Mouse (Mus musculus) limb, embryonic 14.5 days (tissue): Measurements from ENCODE around the gene Dnajb8. TPM values are rescaled to one million over a fixed set of nuclear protein-coding genes. Genes with fewer than 3 reads are reported as not detected.
A peak's percentile ranks its signal among the peaks of the same experiment; 100 is the strongest.

Source experiments
- ATAC-seq: fragments of 200-750 bp; cut with Nextera tagmentation; 2 replicates; pipeline ENCODE4 v1.8.0; 2017; ENCODE audit warnings: low read depth, moderate number of reproducible peaks, moderate TSS enrichment; ENCODE audit not compliant: low FRiP score
- DNase-seq: peaks from one replicate; pipeline ENCODE4 v3.0.0-alpha.2; 2015; ENCODE audit warnings: low spot score
- H3K27ac ChIP-seq: fragments of 300-500 bp; sonication (generic); replicated peaks from 2 replicates; pipeline ENCODE4 v1.5.1; 2014; ENCODE audit warnings: low read depth, mild to moderate bottlenecking, low read length, moderate library complexity, mixed read lengths
- H3K27me3 ChIP-seq: fragments of 300-500 bp; sonication (generic); 2 replicates; pipeline ENCODE4 v1.6.1; 2014; ENCODE audit warnings: low read length, mixed read lengths; ENCODE audit not compliant: control insufficient read depth, insufficient read depth
- H3K36me3 ChIP-seq: fragments of 300-500 bp; sonication (generic); 2 replicates; pipeline ENCODE4 v1.6.1; 2014; ENCODE audit warnings: mild to moderate bottlenecking, low read length, moderate library complexity, mixed read lengths; ENCODE audit not compliant: control insufficient read depth, insufficient read depth
- H3K4me1 ChIP-seq: fragments of 300-500 bp; sonication (generic); 2 replicates; pipeline ENCODE4 v1.6.1; 2014; ENCODE audit warnings: antibody characterized with exemption, low read length, mixed read lengths; ENCODE audit not compliant: control insufficient read depth, insufficient read depth
- H3K4me2 ChIP-seq: fragments of 300-500 bp; sonication (generic); replicated peaks from 2 replicates; pipeline ENCODE4 v1.6.1; 2014; ENCODE audit warnings: low read depth, mild to moderate bottlenecking, low read length, moderate library complexity; ENCODE audit not compliant: severe bottlenecking
- H3K4me3 ChIP-seq: fragments of 300-500 bp; sonication (generic); replicated peaks from 2 replicates; pipeline ENCODE4 v1.5.1; 2014; ENCODE audit warnings: low read length
- H3K9ac ChIP-seq: fragments of 300-500 bp; sonication (generic); 2 replicates; pipeline ENCODE4 v1.6.1; 2014; ENCODE audit warnings: mild to moderate bottlenecking, low read depth, low read length, moderate library complexity; ENCODE audit not compliant: severe bottlenecking
- H3K9me3 ChIP-seq: fragments of 300-500 bp; sonication (generic); 2 replicates; pipeline ENCODE4 v1.6.1; 2016; ENCODE audit warnings: low read length; ENCODE audit not compliant: control insufficient read depth
- POLR2A ChIP-seq: fragments of 200-500 bp; IDR thresholded peaks from 2 replicates; pipeline ENCODE4 v1.8.0; 2012; ENCODE audit warnings: inconsistent platforms, mild to moderate bottlenecking, moderate library complexity, borderline replicate concordance; ENCODE audit not compliant: insufficient read depth, insufficient read length; ENCODE audit errors: extremely low read depth
- WGBS: fragments of 180-500 bp; shearing (Covaris S2); extraction: QIAGEN DNeasy Blood & Tissue Kit; methylation state at CpG from one replicate; pipeline ENCODE4 v1.1.7; 2014; 5-methylcytosine and 5-hydroxymethylcytosine counted together
- polyA plus RNA-seq, 2 experiments: library from polyadenylated mRNA; depleted of rRNA in 1 of 2; stranded (reverse) in 1 of 2; unstranded in 1 of 2; fragments of >200 nt; fragmentation: Nextera tagmentation in 1 of 2; extraction: Ambion mirVana in 1 of 2; gene quantifications; 2 replicates each; pipeline versions ENCODE4 v1.2.1 to v1.2.3; 2012 to 2014

The Dnajb8 gene
- polyA plus RNA-seq, 2 experiments: not detected

GRCm38 (mm10) chr6:88242604-88243003 lies 20.5 kb downstream of the Dnajb8 start:
- ATAC-seq (peak; percentile 64; the same call in 1 of the 2 replicates), DNase-seq (peak; percentile 38)
- TF ChIP-seq POLR2A: no peak
- Histone ChIP-seq H3K9me3 (no peaks in the 10 kb centered on the region), H3K4me1 (no peaks in the 10 kb centered on the region; the same call in 1 of the 2 replicates), H3K36me3 (no peaks in the 10 kb centered on the region), H3K9ac (no peak overlapping the region), H3K27me3 (no peaks in the 10 kb centered on the region), H3K4me2 (0 out of 2 replicates have a peak overlapping the region, but pooled peaks have one; percentile 11), H3K27ac (no peak overlapping the region), H3K4me3 (no peak overlapping the region)
- WGBS: 3% methylated on average over 15 of the region's 15 CpGs

GRCm38 (mm10) chr6:88249231-88249630 lies 27.2 kb downstream of the Dnajb8 start:
- Histone ChIP-seq H3K27ac (no peak overlapping the region), H3K9me3 (no peaks in the 10 kb centered on the region), H3K4me3 (no peak overlapping the region), H3K36me3 (no peaks in the 10 kb centered on the region), H3K4me2 (no peak overlapping the region), H3K4me1 (no peaks in the 10 kb centered on the region; the same call in 1 of the 2 replicates), H3K27me3 (no peaks in the 10 kb centered on the region), H3K9ac (no peak overlapping the region)
- ATAC-seq (no peak), DNase-seq (no peak)
- 70% methylated on average over 1 of the region's 1 CpGs for WGBS
- TF ChIP-seq POLR2A: no peak

DNA sequence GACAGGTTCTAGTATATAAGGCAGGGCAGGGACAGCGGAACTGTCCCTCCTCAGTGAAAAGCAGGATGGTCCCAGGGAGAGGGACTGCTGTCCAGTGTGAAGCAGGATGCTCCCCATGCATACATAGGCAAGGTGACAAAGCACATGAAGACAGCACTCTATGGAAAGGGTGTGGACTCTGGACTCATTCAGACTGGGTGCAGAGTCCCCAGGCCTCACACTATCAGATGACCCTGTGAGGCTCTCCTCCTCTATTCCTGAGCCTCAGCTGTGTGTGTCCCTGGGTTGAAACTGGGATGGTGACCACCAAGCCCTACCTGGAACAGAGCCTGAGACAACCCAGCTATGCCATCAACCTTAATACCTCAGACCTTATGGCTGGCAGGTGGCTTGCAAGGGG lies 29.3 kb downstream of the Dnajb8 start:
- no peaks in the 10 kb centered on the region for H3K27me3 ChIP-seq
- no peak for ATAC-seq
- DNase-seq: no peak
- no peak overlapping the region for H3K4me3 ChIP-seq
- H3K4me2 ChIP-seq: no peak overlapping the region
- H3K4me1 ChIP-seq: no peaks in the 10 kb centered on the region
- H3K36me3 ChIP-seq: 0 out of 2 replicates have a peak, but pooled peaks cover 6% of the 10 kb centered on the region
- no peak overlapping the region for H3K27ac ChIP-seq
- H3K9ac ChIP-seq: no peak overlapping the region
- H3K9me3 ChIP-seq: no peaks in the 10 kb centered on the region
- no peak for TF ChIP-seq POLR2A
- WGBS: 77% methylated on average over 1 of the region's 1 CpGs

DNA sequence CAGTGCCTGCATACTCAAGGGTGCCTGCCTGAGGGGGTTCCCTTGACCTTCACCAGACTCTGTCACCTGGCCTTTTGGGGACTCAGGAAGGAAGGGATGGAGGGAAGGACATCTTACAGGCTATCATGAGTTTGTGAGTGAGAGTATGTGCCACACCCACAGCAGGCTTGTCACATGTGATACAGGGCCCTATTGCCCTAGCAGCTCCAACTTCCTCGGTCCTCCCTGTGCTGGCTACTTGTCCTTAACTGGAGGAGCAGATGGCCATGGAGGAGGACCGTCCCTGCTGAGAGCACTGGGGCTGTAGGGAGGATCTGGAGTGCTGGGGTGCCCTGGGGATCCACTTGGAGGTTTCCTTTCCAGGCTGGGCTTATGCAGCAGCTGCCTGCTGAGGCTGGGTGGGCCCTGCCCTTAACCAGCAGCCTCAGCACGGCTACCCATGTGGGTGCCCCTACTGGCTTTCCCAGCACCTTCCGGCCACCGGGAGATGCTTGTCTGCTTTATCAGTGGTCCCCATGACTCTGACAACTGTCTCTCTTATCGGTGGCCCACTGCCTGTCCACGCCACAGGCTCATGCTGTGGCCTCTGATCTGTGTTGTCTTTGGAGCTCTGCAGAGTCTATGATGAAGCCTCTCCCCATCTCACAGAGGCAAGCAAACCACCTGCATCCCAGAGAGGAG lies 29.9 kb downstream of the Dnajb8 start:
- H3K27ac ChIP-seq: no peak overlapping the region
- H3K9me3 ChIP-seq: no peaks in the 10 kb centered on the region
- H3K4me1 ChIP-seq: no peaks in the 10 kb centered on the region
- H3K9ac ChIP-seq: no peak overlapping the region
- no peaks in the 10 kb centered on the region for H3K27me3 ChIP-seq
- 72% methylated on average over 7 of the region's 7 CpGs for WGBS
- H3K4me3 ChIP-seq: no peak overlapping the region
- no peak overlapping the region for H3K4me2 ChIP-seq
- ATAC-seq (no peak), DNase-seq (no peak)
- 0 out of 2 replicates have a peak, but pooled peaks cover 9% of the 10 kb centered on the region for H3K36me3 ChIP-seq
- no peak for TF ChIP-seq POLR2A

GRCm38 (mm10) chr6:88254082-88254481 lies 32.0 kb downstream of the Dnajb8 start:
- Histone ChIP-seq H3K27me3 (no peaks in the 10 kb centered on the region), H3K4me2 (no peak overlapping the region), H3K4me1 (no peaks in the 10 kb centered on the region), H3K9ac (no peak overlapping the region), H3K9me3 (no peaks in the 10 kb centered on the region), H3K27ac (no peak overlapping the region), H3K36me3 (peaks cover 12% of the 10 kb centered on the region; the same call in 1 of the 2 replicates), H3K4me3 (no peak overlapping the region)
- no peak for TF ChIP-seq POLR2A
- DNase-seq: no peak
- no peak for ATAC-seq
- 76% methylated on average over 6 of the region's 6 CpGs for WGBS
